Mouse (Mus musculus) right cerebral cortex, postnatal 4 days (tissue): ENCODE measurements at regions not wholly inside any gene's neighbourhood (a gene's known extent, or its start where the extent isn't known, plus 50 kb on each side); places are given as distances from the start of the nearest gene placed in this dataset.

Experiments
- DNase-seq: peaks from one replicate; pipeline ENCODE4 v3.0.0-alpha.2; 2022

GRCm38 (mm10) chr13:60237091-60237490, 59.9 kb upstream of the Gas1 start:
- DNase-seq = no peak

- DNase-seq = no peak
These were observed 65.4 kb upstream of the Gas1 start for GRCm38 (mm10) chr13:60242447-60243109.

- no peak for DNase-seq
These were observed 65.9 kb upstream of the Gas1 start for GRCm38 (mm10) chr13:60243110-60243481.

GRCm38 (mm10) chr13:60255162-60255561, 78.0 kb upstream of the Gas1 start:
- DNase-seq = no peak

- no peak for DNase-seq
These were observed 78.5 kb upstream of the Gas1 start for GRCm38 (mm10) chr13:60255715-60256114.

- DNase-seq = no peak
These were observed 79.8 kb upstream of the Gas1 start for GRCm38 (mm10) chr13:60256997-60257396.

- DNase-seq = no peak
These were observed 80.7 kb upstream of the Gas1 start for GRCm38 (mm10) chr13:60257878-60258277.

- DNase-seq = no peak
These were observed 85.4 kb upstream of the Gas1 start for GRCm38 (mm10) chr13:60262449-60263028.

- DNase-seq = no peak
These were observed 87.3 kb upstream of the Gas1 start for GRCm38 (mm10) chr13:60264504-60264903.

- DNase-seq = no peak
These were observed 90.4 kb upstream of the Gas1 start for GRCm38 (mm10) chr13:60267557-60267956.

- no peak for DNase-seq
These were observed 91.1 kb upstream of the Gas1 start for GRCm38 (mm10) chr13:60268256-60268655.

- no peak for DNase-seq
These were observed 92.3 kb upstream of the Gas1 start for GRCm38 (mm10) chr13:60269406-60269841.

GRCm38 (mm10) chr13:60270526-60270925, 93.4 kb upstream of the Gas1 start:
- DNase-seq = no peak

GRCm38 (mm10) chr13:60273331-60273730, 96.2 kb upstream of the Gas1 start:
- DNase-seq = no peak

GRCm38 (mm10) chr13:60282543-60283251, 105.5 kb upstream of the Gas1 start:
- DNase-seq = no peak

- DNase-seq = no peak
These were observed 109.5 kb upstream of the Gas1 start for GRCm38 (mm10) chr13:60286525-60287224.

- DNase-seq = no peak
These were observed 112.5 kb upstream of the Gas1 start for GRCm38 (mm10) chr13:60289650-60290049.

GRCm38 (mm10) chr13:60290820-60291219, 113.7 kb upstream of the Gas1 start:
- DNase-seq = no peak

- no peak for DNase-seq
These were observed 114.2 kb upstream of the Gas1 start for GRCm38 (mm10) chr13:60291344-60291743.

GRCm38 (mm10) chr13:60296201-60296895, 119.2 kb upstream of the Gas1 start:
- DNase-seq = no peak

GRCm38 (mm10) chr13:60296896-60297275, 119.7 kb upstream of the Gas1 start:
- DNase-seq = no peak

- no peak for DNase-seq
These were observed 121.4 kb upstream of the Gas1 start for GRCm38 (mm10) chr13:60298575-60298974.

- DNase-seq = no peak
These were observed 121.9 kb upstream of the Gas1 start for GRCm38 (mm10) chr13:60299076-60299475.
